Mouse (Mus musculus) stomach, embryonic 16.5 days (tissue): ENCODE measurements around the gene Sufu. TPM values are rescaled to one million over a fixed set of nuclear protein-coding genes. Genes with fewer than 3 reads are reported as not detected.

Source experiments
- ATAC-seq: fragments of 200-750 bp; cut with Nextera tagmentation; 2 replicates; pipeline ENCODE4 v1.8.0; 2017; ENCODE audit warnings: moderate number of reproducible peaks, moderate TSS enrichment; ENCODE audit not compliant: insufficient read depth, low FRiP score
- H3K27ac ChIP-seq: fragments of 300-500 bp; sonication (generic); 2 replicates; pipeline ENCODE4 v1.5.1; 2014; ENCODE audit warnings: low read length
- H3K27me3 ChIP-seq: fragments of 300-500 bp; sonication (generic); 2 replicates; pipeline ENCODE4 v1.6.1; 2014; ENCODE audit warnings: low read length, control low read depth, mixed read lengths; ENCODE audit not compliant: control insufficient read depth, insufficient read depth
- H3K36me3 ChIP-seq: fragments of 300-500 bp; sonication (generic); 2 replicates; pipeline ENCODE4 v1.6.1; 2014; ENCODE audit warnings: low read length; ENCODE audit not compliant: control insufficient read depth, insufficient read depth
- H3K4me1 ChIP-seq: fragments of 300-500 bp; sonication (generic); 2 replicates; pipeline ENCODE4 v1.6.1; 2014; ENCODE audit warnings: low read length, control low read depth, mixed read lengths; ENCODE audit not compliant: control insufficient read depth, insufficient read depth
- H3K4me2 ChIP-seq: fragments of 300-500 bp; sonication (generic); 2 replicates; pipeline ENCODE4 v1.6.1; 2014; ENCODE audit warnings: low read depth, low read length, mixed read lengths
- H3K4me3 ChIP-seq: fragments of 300-500 bp; sonication (generic); replicated peaks from 2 replicates; pipeline ENCODE4 v1.5.1; 2014; ENCODE audit warnings: mild to moderate bottlenecking, low read length
- H3K9ac ChIP-seq: fragments of 300-500 bp; sonication (generic); 2 replicates; pipeline ENCODE4 v1.6.1; 2014; ENCODE audit warnings: low read length
- H3K9me3 ChIP-seq: fragments of 300-500 bp; sonication (generic); replicated peaks from 2 replicates; pipeline ENCODE4 v1.6.1; 2016; ENCODE audit warnings: low read length, control low read depth; ENCODE audit not compliant: control insufficient read depth
- WGBS: fragments of 180-500 bp; shearing (Covaris S2); extraction: QIAGEN DNeasy Blood & Tissue Kit; methylation state at CpG from one replicate; pipeline ENCODE4 v1.1.7; 2014; 5-methylcytosine and 5-hydroxymethylcytosine counted together
- polyA plus RNA-seq: library from polyadenylated mRNA; unstranded; fragments of >200 nt; fragmentation: Nextera tagmentation; extraction: Ambion mirVana; gene quantifications from 2 replicates; pipeline ENCODE4 v1.2.1, GENCODE M21; 2015

The Sufu gene
- polyA plus RNA-seq, 1 experiment from 2014 or later = 26.4 TPM

DNA sequence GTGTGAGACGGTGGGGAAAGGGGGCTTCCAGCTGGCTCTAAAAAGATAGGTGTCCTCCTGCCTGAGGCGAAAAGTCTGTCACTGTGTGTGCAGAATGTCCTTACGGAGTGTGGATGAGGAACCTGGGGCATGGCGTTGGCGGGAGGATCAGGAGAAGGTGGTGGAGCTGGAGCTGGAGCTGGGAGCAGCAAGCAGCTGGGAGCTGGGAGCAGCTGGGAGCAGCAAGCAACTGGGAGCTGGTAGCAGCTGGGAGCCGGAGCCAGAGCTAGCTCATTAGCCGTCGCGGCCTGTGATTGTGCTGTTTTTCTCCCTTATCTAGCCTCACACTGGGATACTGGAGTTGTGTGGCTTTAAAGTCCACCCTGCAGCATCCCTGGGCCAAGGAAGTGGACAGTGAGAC is 19.6 kb downstream of the Sufu start:
- no peaks in the 10 kb centered on the region for H3K9me3 ChIP-seq
- no peak overlapping the region for H3K4me3 ChIP-seq
- no peak overlapping the region for H3K9ac ChIP-seq
- H3K4me1 ChIP-seq = peaks cover 14% of the 10 kb centered on the region; the same call in 1 of the 2 replicates
- no peak overlapping the region for H3K4me2 ChIP-seq
- 70% methylated on average over 9 of the region's 9 CpGs for WGBS
- H3K27ac ChIP-seq = no peak overlapping the region
- no peaks in the 10 kb centered on the region for H3K27me3 ChIP-seq
- no peaks in the 10 kb centered on the region for H3K36me3 ChIP-seq
- no peak for ATAC-seq

DNA sequence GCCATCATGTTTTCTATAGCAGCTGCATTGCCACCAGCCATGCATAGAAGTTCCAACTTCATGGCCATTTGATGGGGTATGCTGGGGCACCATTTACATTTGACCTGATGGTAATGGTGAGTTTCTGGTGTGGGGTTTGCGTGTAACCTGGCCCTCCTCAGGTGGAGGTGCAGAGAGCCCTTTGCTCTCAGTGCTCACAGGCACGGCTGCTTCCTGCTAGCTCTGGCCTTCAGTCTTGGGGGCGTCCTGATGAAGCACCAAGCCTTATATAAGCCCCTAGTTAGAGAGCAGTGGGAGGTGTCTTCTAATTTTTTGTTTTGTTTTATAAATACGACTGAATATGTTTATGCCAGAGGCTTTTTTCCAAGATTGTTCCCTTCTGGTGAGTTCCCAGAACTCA is 21.4 kb downstream of the Sufu start:
- H3K27me3 ChIP-seq = no peaks in the 10 kb centered on the region
- no peaks in the 10 kb centered on the region for H3K9me3 ChIP-seq
- H3K36me3 ChIP-seq = no peaks in the 10 kb centered on the region
- WGBS = 60% methylated on average over 4 of the region's 4 CpGs
- no peak overlapping the region for H3K9ac ChIP-seq
- H3K4me1 ChIP-seq = peaks cover 30% of the 10 kb centered on the region
- no peak for ATAC-seq
- no peak overlapping the region for H3K4me2 ChIP-seq
- H3K4me3 ChIP-seq = no peak overlapping the region
- 0 out of 2 replicates have a peak overlapping the region, but pooled peaks have one; percentile 43 for H3K27ac ChIP-seq

DNA sequence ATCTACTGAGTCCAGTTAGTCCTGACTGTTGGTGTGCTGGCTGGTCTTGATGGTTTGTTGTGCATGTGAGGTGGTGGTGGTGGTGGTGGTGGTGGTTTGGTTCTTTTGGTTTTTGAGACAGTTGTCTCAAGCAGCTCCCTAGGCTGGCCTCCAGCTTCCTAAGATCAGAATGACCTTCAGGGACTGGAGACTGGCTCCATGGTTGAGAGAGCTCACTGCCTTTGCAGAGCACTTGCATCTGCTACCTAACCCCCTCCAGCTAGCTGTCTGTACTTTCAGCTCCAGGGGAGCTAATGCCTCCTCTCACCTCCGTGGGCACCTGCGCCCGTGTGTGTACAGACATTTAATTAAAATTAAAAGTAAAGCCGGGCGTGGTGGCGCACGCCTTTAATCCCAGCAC is 23.7 kb downstream of the Sufu start:
- Histone ChIP-seq H3K4me3 (no peak overlapping the region), H3K4me2 (no peak overlapping the region), H3K9ac (no peak overlapping the region), H3K9me3 (no peaks in the 10 kb centered on the region), H3K27ac (no peak overlapping the region), H3K4me1 (peaks cover 38% of the 10 kb centered on the region), H3K36me3 (no peaks in the 10 kb centered on the region), H3K27me3 (no peaks in the 10 kb centered on the region)
- no peak for ATAC-seq
- WGBS = 85% methylated on average over 7 of the region's 7 CpGs

DNA sequence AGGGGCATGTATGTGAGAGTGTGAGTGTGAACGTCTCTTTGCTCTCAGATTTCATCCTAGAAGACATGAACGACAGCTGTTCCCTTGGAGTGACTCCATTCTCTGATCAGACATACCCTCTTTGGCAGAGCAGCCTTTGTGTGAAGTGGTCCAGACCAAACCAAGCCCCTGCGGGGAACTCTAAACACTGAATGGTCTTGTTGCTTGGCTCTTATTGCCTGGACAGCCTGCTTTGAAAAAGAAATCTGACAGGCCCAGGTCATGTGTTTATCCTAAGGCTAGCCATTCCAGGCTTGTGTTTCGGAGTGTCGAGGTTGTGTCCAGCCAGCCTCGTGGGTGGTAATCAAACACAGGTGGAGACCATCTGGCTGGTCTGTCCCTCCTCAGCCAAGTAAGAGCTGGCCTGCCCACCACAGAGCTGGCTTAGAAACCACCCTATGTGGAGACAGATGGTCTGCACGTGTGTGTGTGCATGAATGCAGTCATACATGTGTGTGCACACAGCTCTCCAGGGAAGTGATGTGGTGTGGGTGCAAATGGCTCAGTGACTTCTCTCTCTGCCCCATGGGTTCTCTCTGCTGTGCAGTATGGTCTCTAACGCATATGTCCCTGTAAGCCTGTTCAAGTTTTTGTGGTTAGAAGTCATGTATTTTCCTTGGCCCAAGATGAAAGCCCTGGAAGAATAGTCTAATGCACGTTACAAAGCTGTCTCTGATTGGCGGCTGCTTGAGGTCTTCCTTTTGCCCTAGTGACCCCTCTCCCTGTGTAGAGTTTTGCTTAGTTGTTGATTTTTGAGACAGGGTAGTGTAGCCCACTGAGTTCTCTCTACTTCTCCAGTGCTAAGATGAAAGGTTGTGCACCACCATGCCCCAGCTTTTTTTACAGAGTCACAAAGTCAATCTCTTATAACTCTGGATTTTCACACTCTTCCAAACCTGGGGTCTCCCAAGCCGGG is 26.0 kb downstream of the Sufu start:
- Histone ChIP-seq H3K4me2 (no peak overlapping the region), H3K27ac (peak overlapping the region; percentile 64), H3K36me3 (no peaks in the 10 kb centered on the region), H3K9ac (no peak overlapping the region), H3K9me3 (no peaks in the 10 kb centered on the region), H3K27me3 (no peaks in the 10 kb centered on the region), H3K4me3 (no peak overlapping the region), H3K4me1 (peaks cover 35% of the 10 kb centered on the region)
- WGBS = 32% methylated on average over 11 of the region's 11 CpGs
- peak; percentile 79; the same call in 1 of the 2 replicates for ATAC-seq

DNA sequence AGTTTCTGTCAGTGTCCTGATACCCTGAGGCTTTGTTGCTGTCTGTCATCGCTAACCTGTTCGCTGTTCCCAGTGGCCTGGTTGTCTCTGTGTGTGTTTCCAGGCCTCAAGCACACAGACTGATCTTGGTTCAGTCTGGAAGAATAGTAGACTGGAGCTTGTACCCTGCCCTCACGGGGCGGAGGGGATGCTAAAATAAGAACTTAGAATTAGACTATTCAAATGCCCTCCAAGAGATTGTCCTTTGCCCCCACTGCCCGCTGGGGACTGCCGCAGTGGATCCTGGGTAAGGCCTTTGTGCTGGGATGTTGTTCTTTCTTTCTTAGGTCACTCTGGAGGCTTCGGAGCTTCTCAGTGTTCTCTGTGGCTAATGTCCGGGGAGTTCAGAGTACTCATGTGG is 28.6 kb downstream of the Sufu start:
- H3K27ac ChIP-seq = no peak overlapping the region
- ATAC-seq = no peak
- H3K4me3 ChIP-seq = no peak overlapping the region
- H3K4me1 ChIP-seq = peaks cover 29% of the 10 kb centered on the region
- no peaks in the 10 kb centered on the region for H3K27me3 ChIP-seq
- WGBS = 92% methylated on average over 8 of the region's 8 CpGs
- peaks cover 6% of the 10 kb centered on the region; the same call in 1 of the 2 replicates for H3K36me3 ChIP-seq
- H3K4me2 ChIP-seq = no peak overlapping the region
- no peak overlapping the region for H3K9ac ChIP-seq
- H3K9me3 ChIP-seq = no peaks in the 10 kb centered on the region

DNA sequence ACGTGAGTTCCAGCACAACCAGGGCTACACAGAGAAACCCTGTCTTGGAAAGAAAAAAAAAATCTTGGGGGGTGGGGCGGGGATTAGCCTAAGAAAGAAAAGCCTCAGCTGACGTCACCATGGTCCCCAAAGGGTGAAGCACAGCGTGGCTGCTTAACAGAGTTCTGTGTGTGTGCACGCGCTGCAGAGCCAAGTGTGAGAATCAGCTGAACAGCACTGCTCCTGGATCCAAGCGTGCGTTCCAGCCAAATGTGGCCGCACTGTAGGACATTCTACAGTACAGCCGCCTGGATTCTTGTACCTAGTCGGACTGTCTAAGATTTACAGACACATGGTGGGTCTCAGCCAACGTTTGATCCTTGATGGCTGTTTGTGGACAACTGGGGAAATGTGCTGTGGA is 29.8 kb downstream of the Sufu start:
- no peaks in the 10 kb centered on the region for H3K27me3 ChIP-seq
- no peak for ATAC-seq
- no peak overlapping the region for H3K9ac ChIP-seq
- H3K4me1 ChIP-seq = peaks cover 22% of the 10 kb centered on the region
- 77% methylated on average over 12 of the region's 12 CpGs for WGBS
- H3K36me3 ChIP-seq = peaks cover 6% of the 10 kb centered on the region; the same call in 1 of the 2 replicates
- H3K4me2 ChIP-seq = no peak overlapping the region
- no peaks in the 10 kb centered on the region for H3K9me3 ChIP-seq
- H3K4me3 ChIP-seq = no peak overlapping the region
- H3K27ac ChIP-seq = no peak overlapping the region

DNA sequence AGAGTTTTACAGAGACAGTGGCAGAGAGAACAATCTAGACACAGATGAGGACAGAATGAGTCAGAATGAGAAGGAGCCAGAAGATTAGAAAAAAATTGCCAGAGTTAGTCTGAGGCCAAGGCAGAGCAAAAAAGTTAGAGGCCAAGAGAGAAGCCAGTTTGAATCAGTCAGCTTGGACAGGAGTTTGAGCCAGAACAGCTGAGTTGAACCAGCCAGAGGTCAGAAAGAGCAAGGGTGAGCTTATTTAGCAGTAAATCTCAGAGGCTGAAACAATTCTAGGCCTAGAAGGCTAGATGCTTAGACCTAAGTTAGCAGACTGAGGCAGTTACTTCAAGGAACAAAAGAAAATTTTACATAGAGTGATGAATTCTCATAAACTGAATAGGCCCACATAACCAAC is 32.6 kb downstream of the Sufu start:
- ATAC-seq = no peak
- Histone ChIP-seq H3K4me2 (no peak overlapping the region), H3K36me3 (peaks cover 6% of the 10 kb centered on the region; the same call in 1 of the 2 replicates)

DNA sequence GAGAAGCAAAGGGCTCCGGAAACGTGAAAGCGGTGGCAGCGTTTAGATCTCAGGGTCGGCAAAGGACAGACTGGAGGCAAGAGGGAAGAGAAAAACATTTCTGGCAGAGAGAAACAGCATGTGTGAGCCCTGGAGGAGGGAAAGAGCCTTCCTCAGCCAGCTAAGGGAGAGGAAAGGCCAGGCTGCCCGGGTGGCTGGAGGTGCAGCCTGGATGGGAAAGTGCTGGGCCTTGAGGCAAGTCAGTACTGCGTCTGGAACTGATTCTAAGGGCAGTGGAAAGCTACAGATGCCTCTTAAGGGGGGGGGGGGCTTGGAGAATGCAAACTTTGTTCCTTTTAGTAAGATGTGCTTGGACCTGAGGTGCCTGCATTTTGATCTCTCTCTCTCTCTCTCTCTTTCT is 37.0 kb downstream of the Sufu start:
- no peaks in the 10 kb centered on the region for H3K27me3 ChIP-seq
- H3K27ac ChIP-seq = 0 out of 2 replicates have a peak overlapping the region, but pooled peaks have one; percentile 13
- H3K4me3 ChIP-seq = no peak overlapping the region
- H3K4me1 ChIP-seq = peaks cover 10% of the 10 kb centered on the region; the same call in 1 of the 2 replicates
- ATAC-seq = no peak
- H3K9ac ChIP-seq = no peak overlapping the region
- 66% methylated on average over 7 of the region's 7 CpGs for WGBS
- peaks cover under 1% of the 10 kb centered on the region; the same call in 1 of the 2 replicates for H3K36me3 ChIP-seq
- H3K4me2 ChIP-seq = no peak overlapping the region
- H3K9me3 ChIP-seq = no peaks in the 10 kb centered on the region

More for the DNA sequence above, 32.6 kb downstream of the Sufu start:
- Histone ChIP-seq H3K4me3 (no peak overlapping the region), H3K27ac (no peak overlapping the region), H3K4me1 (no peaks in the 10 kb centered on the region), H3K9me3 (no peaks in the 10 kb centered on the region), H3K9ac (no peak overlapping the region), H3K27me3 (no peaks in the 10 kb centered on the region)

DNA sequence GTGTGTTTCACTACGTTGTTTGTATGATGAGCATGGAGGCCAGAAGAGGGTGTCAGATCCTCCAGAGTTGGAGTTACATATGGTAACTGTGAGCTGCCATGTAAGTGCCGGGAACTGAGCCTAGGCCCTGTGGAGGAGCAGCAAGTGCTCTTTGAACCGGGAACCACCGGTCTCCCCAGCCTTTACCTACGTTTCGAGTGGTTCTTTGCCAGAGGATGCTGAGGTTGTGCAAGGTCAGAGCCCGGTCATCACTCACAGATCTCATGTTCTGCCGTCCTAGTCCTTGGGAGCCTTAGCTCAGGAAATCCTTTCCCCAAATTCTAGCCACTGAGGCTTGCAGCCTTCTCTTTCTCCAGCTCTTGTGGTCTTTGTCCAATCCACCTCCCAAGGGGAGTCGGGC is 37.5 kb downstream of the Sufu start:
- Histone ChIP-seq H3K4me2 (no peak overlapping the region), H3K36me3 (no peaks in the 10 kb centered on the region), H3K4me1 (peaks cover 10% of the 10 kb centered on the region; the same call in 1 of the 2 replicates), H3K9me3 (no peaks in the 10 kb centered on the region), H3K4me3 (no peak overlapping the region), H3K27me3 (no peaks in the 10 kb centered on the region), H3K9ac (no peak overlapping the region), H3K27ac (no peak overlapping the region)
- ATAC-seq = no peak
- 66% methylated on average over 9 of the region's 9 CpGs for WGBS
